Mouse (Mus musculus): ENCODE results near the gene Gprc5b.

Gprc5b gene

DNA sequence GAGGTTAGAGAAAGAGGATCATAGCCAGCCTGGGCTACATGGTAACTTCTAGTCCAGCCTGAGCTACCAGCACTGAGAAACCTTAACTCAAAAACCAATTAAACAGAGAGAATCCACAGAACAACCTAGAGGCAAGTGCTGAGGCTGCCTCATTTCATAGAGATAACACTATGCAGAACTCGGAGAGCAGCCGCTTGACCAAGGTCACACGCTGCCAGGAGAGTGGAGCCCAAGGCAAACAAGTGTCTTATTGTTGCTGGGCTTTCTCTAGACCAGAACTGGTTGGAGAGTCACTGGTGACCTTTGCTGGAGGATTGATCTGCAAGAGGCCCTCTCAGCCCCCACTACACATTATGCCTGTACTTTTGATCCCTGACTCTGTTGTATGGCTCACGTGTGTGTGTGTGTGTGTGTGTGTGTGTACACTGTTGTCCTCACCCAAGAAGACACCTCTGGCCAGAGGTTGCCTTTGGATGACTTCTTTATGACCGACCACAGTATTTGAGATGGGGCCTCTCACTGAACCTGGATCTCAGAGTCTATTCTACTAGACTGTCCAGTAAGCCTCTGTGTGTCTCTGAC lies 5.6 kb downstream of the Gprc5b start:
- DNase-seq: no peak

DNA sequence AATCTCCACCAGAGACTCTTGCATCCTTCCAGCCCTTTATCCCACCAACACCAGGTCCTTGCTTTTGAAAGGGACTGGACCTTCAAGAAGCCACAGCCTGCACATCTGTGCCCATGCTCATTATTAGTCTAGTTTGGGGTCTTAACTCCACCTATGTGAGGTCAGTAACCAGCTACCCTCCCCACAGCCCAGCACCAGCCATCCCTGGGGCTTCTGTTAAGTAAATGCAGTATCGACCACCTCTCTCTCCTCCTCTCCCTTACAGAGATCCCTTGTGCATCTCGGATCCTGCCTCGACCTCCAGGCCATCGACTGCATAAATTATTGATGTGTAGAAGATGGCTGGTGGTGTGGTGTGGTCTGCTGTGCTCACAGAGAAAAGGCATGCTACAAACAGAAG lies 8.6 kb downstream of the Gprc5b start:
- DNase-seq: no peak

DNA sequence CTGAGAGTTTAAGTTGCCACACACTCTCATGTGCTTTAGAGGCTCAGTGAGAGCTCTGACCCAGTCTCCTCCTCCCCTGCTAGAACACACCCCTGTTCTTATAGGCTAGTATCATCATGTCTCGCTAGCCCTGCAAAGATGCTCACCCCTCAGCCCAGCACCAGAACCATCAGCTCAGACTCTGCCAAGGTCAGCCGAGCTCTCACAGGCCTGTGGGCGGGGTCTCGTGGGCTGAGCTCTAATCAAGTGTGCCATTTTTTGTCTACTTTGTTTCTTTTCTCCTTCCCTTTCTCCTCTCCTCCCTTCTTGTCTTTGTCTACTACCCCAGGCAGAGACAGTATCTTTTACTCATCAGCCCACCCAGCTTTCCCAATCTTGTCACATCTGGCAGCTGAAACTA lies 9.2 kb downstream of the Gprc5b start:
- no peak for DNase-seq

GRCm38 (mm10) chr7:118983961-118984360 lies 11.1 kb downstream of the Gprc5b start:
- peak; percentile 62 for DNase-seq

GRCm38 (mm10) chr7:118982586-118982985 lies 12.4 kb downstream of the Gprc5b start:
- DNase-seq: no peak

DNA sequence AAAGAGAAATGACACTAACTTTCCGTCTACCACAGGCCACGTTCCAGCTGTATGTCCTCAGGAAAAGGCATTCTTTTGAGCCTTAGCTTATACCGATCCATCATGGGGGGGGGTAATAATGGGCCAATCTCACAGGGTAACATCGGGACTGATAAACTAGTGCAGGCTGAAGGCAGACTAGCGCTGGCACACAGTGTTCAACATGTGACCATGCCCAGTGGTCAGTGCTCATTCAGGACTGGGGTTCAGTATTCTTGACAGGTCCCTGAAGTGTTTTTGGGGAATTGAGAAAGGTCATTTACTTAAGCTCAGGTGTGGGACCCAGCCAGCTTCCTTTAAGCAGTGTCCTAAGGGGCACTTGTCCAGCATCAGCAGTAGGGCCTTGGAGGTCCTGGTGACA lies 13.2 kb downstream of the Gprc5b start:
- no peak for DNase-seq

GRCm38 (mm10) chr7:118981346-118981745 lies 13.7 kb downstream of the Gprc5b start:
- DNase-seq: peak; percentile 39

- DNase-seq: no peak
Observed at GRCm38 (mm10) chr7:118979708-118980107, 15.3 kb downstream of the Gprc5b start.

DNA sequence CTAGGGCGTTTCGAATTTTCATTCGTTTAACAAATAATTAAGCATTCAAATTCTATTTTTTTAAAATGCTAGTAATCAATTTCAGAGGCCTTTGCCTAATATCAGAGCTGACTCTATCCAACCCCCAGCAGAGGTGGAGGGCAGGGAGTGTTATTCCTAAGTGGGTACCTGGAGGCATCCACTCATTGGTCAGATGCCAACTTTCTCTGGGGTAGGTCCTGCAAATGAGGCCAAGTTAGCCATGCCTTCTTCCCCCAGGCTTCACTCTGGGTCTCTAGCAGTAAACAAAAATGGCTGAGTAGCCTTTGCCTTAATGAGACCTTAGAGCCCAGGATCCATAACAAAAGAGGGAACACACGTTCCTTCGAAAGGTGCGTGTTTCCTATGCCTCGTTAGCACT lies 15.9 kb downstream of the Gprc5b start:
- DNase-seq: no peak

DNA sequence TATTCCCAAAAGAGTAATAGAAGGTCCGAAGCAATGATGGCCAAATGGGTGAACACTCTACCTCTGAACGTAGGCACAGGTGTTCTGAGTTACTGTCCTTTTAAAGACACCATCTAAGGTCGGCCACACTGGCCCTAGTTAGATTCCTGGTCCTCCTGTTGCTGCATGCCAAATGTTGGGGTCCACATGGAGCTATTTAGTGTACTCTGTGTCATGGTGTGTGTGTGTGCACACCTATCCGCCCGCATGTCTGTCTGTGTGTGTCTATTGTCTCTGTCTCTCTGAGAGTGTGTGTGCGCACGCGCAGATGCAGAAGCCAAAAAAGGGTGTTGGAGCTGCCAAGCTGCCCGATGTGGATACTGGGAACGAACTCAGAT lies 17.9 kb downstream of the Gprc5b start:
- no peak for DNase-seq

- no peak for DNase-seq
Observed at GRCm38 (mm10) chr7:118976414-118977166, 18.4 kb downstream of the Gprc5b start.

DNA sequence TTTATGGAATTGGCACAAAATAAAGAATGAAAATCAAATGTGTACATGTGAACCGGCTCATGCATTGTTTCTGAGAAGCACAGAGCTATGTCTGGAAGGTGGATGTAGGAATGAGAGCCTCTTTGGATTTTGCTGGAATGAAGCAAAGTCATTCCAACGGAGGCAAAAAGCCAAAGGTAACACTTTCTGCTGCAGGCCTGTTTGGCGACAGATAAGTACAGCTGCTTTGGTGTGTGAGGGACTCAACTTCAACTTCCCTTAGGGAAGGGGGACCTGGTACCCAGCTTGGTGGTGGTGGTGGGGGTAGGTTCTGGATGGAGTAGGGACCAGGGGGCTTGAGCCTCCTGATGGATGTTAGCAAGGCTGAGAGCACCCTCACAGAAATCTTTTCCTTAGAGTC lies 19.2 kb downstream of the Gprc5b start:
- no peak for DNase-seq

DNA sequence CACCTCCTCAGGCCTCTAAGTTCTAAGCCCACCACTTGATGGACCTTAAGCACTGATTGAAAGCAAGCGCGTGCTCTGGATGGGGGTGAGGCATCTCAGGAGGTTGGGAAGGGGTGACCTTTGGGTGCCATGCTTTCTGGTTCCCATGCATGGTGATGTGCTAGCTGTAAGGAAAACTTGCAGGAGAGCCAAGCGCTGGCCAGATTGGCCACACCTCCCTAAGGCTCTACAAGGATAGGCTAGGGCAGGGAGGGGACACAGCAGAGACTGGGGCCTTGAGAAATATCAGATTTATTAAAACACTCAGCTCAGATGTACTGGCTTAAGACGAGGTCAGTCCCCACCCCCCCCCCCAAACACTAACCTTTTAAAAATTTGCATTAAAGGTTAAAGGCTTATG lies 21.6 kb downstream of the Gprc5b start:
- no peak for DNase-seq

DNA sequence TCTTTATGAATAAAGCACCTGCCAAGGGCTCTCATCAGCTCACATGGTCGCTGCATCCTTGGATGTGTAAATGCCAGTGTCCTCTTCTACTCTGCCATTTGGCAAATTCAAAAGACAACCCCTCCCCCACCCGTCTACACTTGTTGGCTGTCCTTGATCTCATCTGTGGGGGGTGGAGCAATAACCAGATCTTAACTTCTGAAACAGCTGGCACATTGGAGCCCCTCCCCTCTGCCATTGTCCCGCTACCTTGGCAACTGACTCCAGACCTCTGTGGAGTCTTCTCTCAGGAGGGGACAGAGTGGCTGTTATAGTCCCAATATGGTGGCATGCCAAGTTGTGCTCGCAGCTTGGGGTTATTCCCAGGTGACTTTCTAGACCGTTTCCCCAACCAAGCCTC lies 22.7 kb downstream of the Gprc5b start:
- DNase-seq: no peak

DNA sequence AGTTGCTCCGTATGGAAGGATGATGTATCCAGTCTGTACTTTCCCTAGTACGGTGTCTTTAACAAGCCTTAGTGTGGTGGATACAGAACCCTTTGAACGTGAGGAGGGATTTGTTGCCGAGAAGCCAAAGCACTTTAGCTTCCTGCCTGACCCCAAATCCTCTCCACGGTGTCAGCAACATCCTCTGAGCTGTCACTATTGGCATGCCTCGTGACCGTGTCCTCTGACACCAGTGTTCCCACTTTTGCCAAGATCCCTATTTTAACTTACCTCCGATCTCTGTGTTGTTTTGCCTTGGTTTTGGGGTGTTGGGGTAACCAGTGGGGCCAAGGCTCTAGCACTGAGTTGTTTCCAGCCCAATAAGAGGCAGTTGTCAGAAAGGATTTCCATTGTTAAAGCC lies 23.5 kb downstream of the Gprc5b start:
- no peak for DNase-seq

DNA sequence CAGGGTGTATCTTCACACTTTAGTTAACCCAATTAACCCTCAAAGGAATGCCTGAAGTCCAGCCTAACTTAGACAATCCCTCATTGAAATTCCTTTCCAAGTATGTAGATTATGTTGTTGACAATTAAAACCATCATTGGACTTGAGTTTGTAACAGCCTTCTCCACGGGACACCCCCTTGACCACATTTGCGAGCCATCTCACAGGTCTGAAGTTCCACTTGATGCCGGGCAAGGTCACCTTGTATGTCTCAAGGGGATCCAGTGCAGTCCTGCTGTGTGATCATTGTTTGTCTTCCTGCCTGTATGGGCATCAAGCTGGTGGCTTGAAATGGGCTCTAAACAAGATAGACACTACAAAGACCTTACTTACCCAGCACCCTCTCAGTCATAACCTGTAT lies 26.1 kb downstream of the Gprc5b start:
- DNase-seq: no peak

DNA sequence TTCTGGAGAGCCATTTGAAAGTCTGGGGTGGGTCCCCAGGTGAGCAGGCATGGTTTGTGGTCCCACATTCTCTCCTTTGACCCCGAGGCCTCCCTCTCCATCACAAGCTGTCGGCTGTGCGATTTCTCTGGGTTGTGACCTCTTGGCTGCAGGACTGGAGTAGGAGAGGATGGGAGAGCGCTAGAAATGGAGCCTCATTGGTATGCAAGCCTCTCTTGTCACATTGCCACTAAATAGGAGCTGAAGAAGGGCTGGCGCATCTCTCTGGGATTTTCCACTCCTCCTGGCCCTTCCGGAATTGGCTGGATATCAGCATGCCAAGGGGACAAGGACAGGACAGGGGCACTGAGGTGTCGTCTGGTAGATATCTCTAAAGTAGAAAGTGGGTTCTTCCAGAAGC lies 29.8 kb downstream of the Gprc5b start:
- no peak for DNase-seq

DNA sequence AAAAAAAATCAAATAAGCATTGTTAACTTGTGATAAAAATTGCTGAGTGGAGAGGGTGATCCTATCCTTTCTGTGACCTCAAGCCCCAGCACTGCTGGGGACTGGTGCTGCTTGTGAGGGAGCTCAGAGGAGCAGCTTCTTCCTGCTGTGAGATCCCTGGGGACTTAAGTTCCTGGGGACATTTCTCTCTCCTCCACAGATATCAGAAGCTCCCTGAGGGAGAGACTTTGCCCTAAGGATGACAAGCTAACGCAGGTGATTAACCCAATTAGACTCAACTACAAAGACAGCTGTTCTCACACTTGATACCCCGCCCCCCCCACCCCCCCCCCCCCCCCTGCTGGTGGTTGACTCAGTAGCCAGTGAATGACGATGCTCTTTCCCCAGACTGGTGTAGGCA lies 30.2 kb downstream of the Gprc5b start:
- no peak for DNase-seq

DNA sequence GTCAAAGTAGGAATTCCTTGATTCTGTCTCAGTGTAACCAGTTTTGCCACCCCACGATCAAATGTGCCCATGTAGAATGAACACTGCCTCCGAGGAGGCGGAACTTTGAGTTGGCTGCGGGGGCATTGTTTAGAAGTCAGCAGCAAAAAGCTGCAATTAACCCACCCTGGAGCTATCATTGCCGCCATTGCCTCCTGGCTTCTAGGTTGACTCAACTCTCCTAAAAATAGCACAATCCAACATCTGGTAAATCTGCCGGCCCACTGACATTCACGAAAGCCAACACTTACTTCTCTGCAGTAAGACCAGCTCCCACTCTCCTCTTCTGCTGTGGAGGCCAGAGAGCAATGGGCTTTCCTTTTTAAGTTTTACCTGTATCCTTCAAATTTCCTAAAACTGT lies 35.8 kb downstream of the Gprc5b start:
- DNase-seq: no peak

- DNase-seq: no peak
Observed at GRCm38 (mm10) chr7:118956616-118957246, 38.3 kb downstream of the Gprc5b start.

DNA sequence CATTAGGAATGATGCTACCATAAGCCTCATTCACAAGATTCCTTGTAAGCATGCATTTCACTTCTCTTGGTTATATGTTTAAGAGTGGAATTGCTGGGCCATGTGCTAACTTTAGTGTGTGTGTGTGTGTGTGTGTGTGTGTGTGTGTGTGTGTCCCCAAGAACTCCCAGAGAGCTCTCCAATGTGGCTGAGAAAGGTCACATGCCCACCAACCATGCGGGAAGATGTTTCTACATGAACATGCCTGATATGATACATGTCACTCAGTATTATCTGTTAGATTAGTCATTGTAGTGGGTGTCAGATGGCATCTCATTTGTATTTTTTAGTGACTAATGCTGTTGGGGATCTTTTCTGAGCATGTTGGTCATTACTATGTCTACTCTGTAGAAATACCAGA lies 40.0 kb downstream of the Gprc5b start:
- DNase-seq: no peak

- DNase-seq: no peak
Observed at GRCm38 (mm10) chr7:118953626-118954282, 41.3 kb downstream of the Gprc5b start.

GRCm38 (mm10) chr7:118949749-118950148 lies 45.3 kb downstream of the Gprc5b start:
- no peak for DNase-seq

- DNase-seq: no peak
Observed at GRCm38 (mm10) chr7:118948677-118949282, 46.2 kb downstream of the Gprc5b start.

All from kidney, adult 18-20 months (tissue).